In genomic region chr13:34469568-34469967, GRCm38 (mm10) we compare ENCODE assay signal across 14 mouse cellular contexts.
DNase-seq lines count a peak whose midpoint lies in the region; ATAC-seq lines count a peak whose summit lies in the region.
"Had no signal": no experiment of that assay in that cellular context is flagged by ENCODE, and none has a peak within 500 bp of the region (broad histone marks: within the 10 kb centered on the region; RNA-seq: fewer than 3 reads in every experiment).

No protein-coding gene starts in this region.

- DNase-seq in forebrain, embryonic 11.5 days (ENCODE audit: low spot score), result no peak
- DNase-seq in kidney, postnatal 4 days, result peak; percentile 64 to 70
- DNase-seq in 3T3-L1 (ENCODE audit: low read depth, low spot score), result peak; percentile 12
- peak; percentile 91 to 96 for DNase-seq in cerebellum, postnatal 10 days
- DNase-seq in embryo, embryonic 11 days, result no peak
- no peak for DNase-seq in left cerebral cortex, adult 11 months (ENCODE audit: low spot score)
- DNase-seq: B cell, adult 2 months had no signal

- 0 out of 2 replicates have a peak, but pooled peaks have one; percentile 38 for ATAC-seq in forebrain, embryonic 16.5 days
- no peak for ATAC-seq in forebrain, embryonic 11.5 days (replicated peaks; ENCODE audit: low FRiP score)
- ATAC-seq in kidney, embryonic 15.5 days (replicated peaks; ENCODE audit: low FRiP score), result no peak
- ATAC-seq: liver, embryonic 12.5 days; midbrain, embryonic 13.5 days; Patski had no signal

- H3K27me3 ChIP-seq in forebrain, embryonic 16.5 days (replicated peaks; ENCODE audit: control insufficient read depth, insufficient read depth, low read length), result no peaks in the 10 kb centered on the region
- no peaks in the 10 kb centered on the region for H3K27me3 ChIP-seq in forebrain, embryonic 11.5 days (ENCODE audit: control insufficient read depth, insufficient read depth, low read length)
- no peaks in the 10 kb centered on the region for H3K27me3 ChIP-seq in kidney, embryonic 15.5 days
- H3K27me3 ChIP-seq: embryonic facial prominence, embryonic 12.5 days; liver, embryonic 12.5 days; midbrain, embryonic 13.5 days; Patski had no signal

- H3K4me2 ChIP-seq in forebrain, embryonic 16.5 days (ENCODE audit: low read length), result no peak overlapping the region
- no peak overlapping the region for H3K4me2 ChIP-seq in forebrain, embryonic 11.5 days (ENCODE audit: low read depth, low read length, severe bottlenecking)
- H3K4me2 ChIP-seq in kidney, embryonic 15.5 days, result no peak overlapping the region
- H3K4me2 ChIP-seq: embryonic facial prominence, embryonic 12.5 days; liver, embryonic 12.5 days; midbrain, embryonic 13.5 days had no signal

- no peak overlapping the region for H3K27ac ChIP-seq in forebrain, embryonic 16.5 days (ENCODE audit: low read length)
- H3K27ac ChIP-seq in forebrain, embryonic 11.5 days (ENCODE audit: low read depth, low read length), result no peak overlapping the region
- H3K27ac ChIP-seq in kidney, embryonic 15.5 days, result no peak overlapping the region
- H3K27ac ChIP-seq: embryonic facial prominence, embryonic 12.5 days; kidney, postnatal 0 days; liver, embryonic 12.5 days; midbrain, embryonic 13.5 days had no signal

- no peaks in the 10 kb centered on the region for H3K9me3 ChIP-seq in forebrain, embryonic 16.5 days (ENCODE audit: control insufficient read depth, low read length)
- no peaks in the 10 kb centered on the region for H3K9me3 ChIP-seq in forebrain, embryonic 11.5 days (ENCODE audit: control insufficient read depth, low read length)
- H3K9me3 ChIP-seq in kidney, embryonic 15.5 days (replicated peaks), result no peaks in the 10 kb centered on the region
- H3K9me3 ChIP-seq: embryonic facial prominence, embryonic 12.5 days; liver, embryonic 12.5 days; midbrain, embryonic 13.5 days had no signal

- H3K9ac ChIP-seq in forebrain, embryonic 16.5 days (replicated peaks; ENCODE audit: low read depth, low read length), result no peak overlapping the region
- no peak overlapping the region for H3K9ac ChIP-seq in forebrain, embryonic 11.5 days (ENCODE audit: low read length)
- H3K9ac ChIP-seq in kidney, embryonic 15.5 days, result no peak overlapping the region
- H3K9ac ChIP-seq: embryonic facial prominence, embryonic 12.5 days; liver, embryonic 12.5 days; midbrain, embryonic 13.5 days had no signal

- H3K4me1 ChIP-seq in forebrain, embryonic 16.5 days (replicated peaks; ENCODE audit: control insufficient read depth, insufficient read depth, low read length), result peaks cover 3% of the 10 kb centered on the region
- H3K4me1 ChIP-seq in forebrain, embryonic 11.5 days (replicated peaks; ENCODE audit: control insufficient read depth, insufficient read depth, low read length), result no peaks in the 10 kb centered on the region
- H3K4me1 ChIP-seq in kidney, embryonic 15.5 days, result no peaks in the 10 kb centered on the region

- H3K4me3 ChIP-seq in forebrain, embryonic 16.5 days (replicated peaks; ENCODE audit: low read length), result no peak overlapping the region
- no peak overlapping the region for H3K4me3 ChIP-seq in forebrain, embryonic 11.5 days (ENCODE audit: low read depth, low read length)
- H3K4me3 ChIP-seq in kidney, embryonic 15.5 days (replicated peaks), result no peak overlapping the region
- H3K4me3 ChIP-seq: embryonic facial prominence, embryonic 12.5 days; liver, embryonic 12.5 days; midbrain, embryonic 13.5 days had no signal

- no peaks in the 10 kb centered on the region for H3K36me3 ChIP-seq in forebrain, embryonic 16.5 days (ENCODE audit: control insufficient read depth, insufficient read depth)
- no peaks in the 10 kb centered on the region for H3K36me3 ChIP-seq in forebrain, embryonic 11.5 days (ENCODE audit: control insufficient read depth, insufficient read depth, low read length)
- no peaks in the 10 kb centered on the region for H3K36me3 ChIP-seq in kidney, embryonic 15.5 days
- H3K36me3 ChIP-seq: embryonic facial prominence, embryonic 12.5 days; liver, embryonic 12.5 days; midbrain, embryonic 13.5 days had no signal

- WGBS in forebrain, embryonic 16.5 days, result 77% methylated on average over 5 of the region's 5 CpGs
- 89% methylated on average over 5 of the region's 5 CpGs for WGBS in forebrain, embryonic 11.5 days
- 83% methylated on average over 5 of the region's 5 CpGs for WGBS in kidney, embryonic 15.5 days

Comparison
In these comparisons a context has a peak if more than half of its experiments do, and no peak if none do; other contexts are left out.
1. DNase-seq: peak in kidney, postnatal 4 days (2 of 2), 3T3-L1 (single experiment) and cerebellum, postnatal 10 days (2 of 2); none in forebrain, embryonic 11.5 days (single experiment), embryo, embryonic 11 days (single experiment) and left cerebral cortex, adult 11 months (single experiment).